Comparison of ENCODE assay signal across 8 mouse cellular contexts in genomic region chr2:13793054-13793968, GRCm38 (mm10). TPM values are rescaled to one million over a fixed set of nuclear protein-coding genes. Genes with fewer than 3 reads are reported as not detected.
DNase-seq lines count a peak whose midpoint lies in the region; ATAC-seq and TF ChIP-seq lines count a peak whose summit lies in the region.

No protein-coding gene starts in this region.

- peaks cover 28% of the 10 kb centered on the region for H3K27me3 ChIP-seq in embryonic facial prominence, embryonic 12.5 days
- no peaks in the 10 kb centered on the region; the same call in 1 of the 2 replicates for H3K27me3 ChIP-seq in lung, postnatal 0 days (replicated peaks; ENCODE audit: insufficient read depth, low read length)

- no peaks in the 10 kb centered on the region for H3K36me3 ChIP-seq in embryonic facial prominence, embryonic 12.5 days
- H3K36me3 ChIP-seq in lung, postnatal 0 days (ENCODE audit: insufficient read depth, low read length): no peaks in the 10 kb centered on the region

- H3K9ac ChIP-seq in embryonic facial prominence, embryonic 12.5 days: peak overlapping the region; percentile 52
- H3K9ac ChIP-seq in lung, postnatal 0 days (replicated peaks; ENCODE audit: low read depth): no peak overlapping the region

- H3K9me3 ChIP-seq in embryonic facial prominence, embryonic 12.5 days: no peaks in the 10 kb centered on the region
- no peaks in the 10 kb centered on the region for H3K9me3 ChIP-seq in lung, postnatal 0 days (ENCODE audit: low read length)

- H3K27ac ChIP-seq in layer of hippocampus, adult 2 months: peak overlapping the region; percentile 36; the same call in 1 of the 2 replicates
- no peak overlapping the region for H3K27ac ChIP-seq in embryonic facial prominence, embryonic 12.5 days
- H3K27ac ChIP-seq in lung, postnatal 0 days (ENCODE audit: low read length): no peak overlapping the region

- peak; percentile 42 for TF ChIP-seq CTCF in layer of hippocampus, adult 2 months (conservative IDR thresholded peaks at IDR 0.05)
- peak; percentile 9; the same call in 1 of the 2 replicates for TF ChIP-seq CTCF in lung, postnatal 0 days (IDR thresholded peaks at IDR 0.05)

- 0 out of 2 replicates have a peak, but pooled peaks cover 3% of the 10 kb centered on the region for H3K4me1 ChIP-seq in embryonic facial prominence, embryonic 12.5 days
- no peaks in the 10 kb centered on the region for H3K4me1 ChIP-seq in lung, postnatal 0 days (ENCODE audit: insufficient read depth, low read depth, low read length)

- DNase-seq in layer of hippocampus, adult 2 months (ENCODE audit: low spot score in 2 of 2): no peak
- no peak for DNase-seq in layer of hippocampus, adult 9-10 months (ENCODE audit: low spot score)
- peak; percentile 36 to 51 for DNase-seq in heart, postnatal 10 days
- peak; percentile 65 for DNase-seq in kidney, postnatal 14 days
- DNase-seq in lung, postnatal 0 days (ENCODE audit: low spot score): peak; percentile 57
- DNase-seq in ovary, postnatal 36 days (ENCODE audit: low spot score): peak; percentile 26
- peak; percentile 53 for DNase-seq in thymus, postnatal 4 days

- WGBS in embryonic facial prominence, embryonic 12.5 days: under 1% methylated on average over 87 of the region's 89 CpGs
- WGBS in lung, postnatal 0 days: 1% methylated on average over 85 of the region's 89 CpGs

- ATAC-seq in embryonic facial prominence, embryonic 12.5 days (ENCODE audit: insufficient number of reproducible peaks, insufficient read depth, low FRiP score, low TSS enrichment): peak; percentile 87
- ATAC-seq in lung, postnatal 0 days: peak; percentile 73

- intact Hi-C loops in heart, postnatal 10 days (cut with DNase I): no loop called here

- H3K4me2 ChIP-seq in embryonic facial prominence, embryonic 12.5 days (replicated peaks): peak overlapping the region; percentile 97
- H3K4me2 ChIP-seq in lung, postnatal 0 days (replicated peaks; ENCODE audit: low read depth, low read length): peak overlapping the region; percentile 92

- TF ChIP-seq EP300 in lung, postnatal 0 days (IDR thresholded peaks at IDR 0.05): no peak

- H3K4me3 ChIP-seq in layer of hippocampus, adult 2 months: peak overlapping the region; percentile 66
- H3K4me3 ChIP-seq in embryonic facial prominence, embryonic 12.5 days: peak overlapping the region; percentile 62
- peak overlapping the region; percentile 47 for H3K4me3 ChIP-seq in lung, postnatal 0 days (ENCODE audit: low read depth, low read length)

RNA-seq across cellular contexts. Expression of gene St8sia6, which starts 0.6 kb away (rescaled TPM):
- 1 to 10 TPM; 2.8 to 3.7 TPM for total RNA-seq in layer of hippocampus, adult 2 months (2021)
- 0.98 and 1.4 TPM in 2 replicates for polyA plus RNA-seq in embryonic facial prominence, embryonic 12.5 days (2016; fragmentation: Nextera tagmentation; extraction: Ambion mirVana)
- 1 to 10 TPM; 1.3 to 1.8 TPM for total RNA-seq in heart, postnatal 10 days (2021)
- 0.26 and 0.49 TPM in 2 replicates for polyA plus RNA-seq in lung, postnatal 0 days (2015; fragmentation: Nextera tagmentation; extraction: Ambion mirVana)

Comparison
In these comparisons a context has a peak if more than half of its experiments do, and no peak if none do; other contexts are left out.
1. DNase-seq: peak in heart, postnatal 10 days (2 of 2), kidney, postnatal 14 days (single experiment), lung, postnatal 0 days (single experiment), ovary, postnatal 36 days (single experiment) and thymus, postnatal 4 days (single experiment); none in layer of hippocampus, adult 2 months (0 of 2) and layer of hippocampus, adult 9-10 months (single experiment).
2. Peak in every context shown above with its lines, with median percentiles within 50 percentile points of each other: H3K4me3 ChIP-seq.